Mouse (Mus musculus) thymus, postnatal 14 days (tissue): ENCODE measurements at regions not wholly inside any gene's neighbourhood (a gene's known extent, or its start where the extent isn't known, plus 50 kb on each side); places are given as distances from the start of the nearest gene placed in this dataset.

ENCODE experiments used
- DNase-seq: peaks from one replicate; pipeline ENCODE4 v3.0.0; 2021

DNA sequence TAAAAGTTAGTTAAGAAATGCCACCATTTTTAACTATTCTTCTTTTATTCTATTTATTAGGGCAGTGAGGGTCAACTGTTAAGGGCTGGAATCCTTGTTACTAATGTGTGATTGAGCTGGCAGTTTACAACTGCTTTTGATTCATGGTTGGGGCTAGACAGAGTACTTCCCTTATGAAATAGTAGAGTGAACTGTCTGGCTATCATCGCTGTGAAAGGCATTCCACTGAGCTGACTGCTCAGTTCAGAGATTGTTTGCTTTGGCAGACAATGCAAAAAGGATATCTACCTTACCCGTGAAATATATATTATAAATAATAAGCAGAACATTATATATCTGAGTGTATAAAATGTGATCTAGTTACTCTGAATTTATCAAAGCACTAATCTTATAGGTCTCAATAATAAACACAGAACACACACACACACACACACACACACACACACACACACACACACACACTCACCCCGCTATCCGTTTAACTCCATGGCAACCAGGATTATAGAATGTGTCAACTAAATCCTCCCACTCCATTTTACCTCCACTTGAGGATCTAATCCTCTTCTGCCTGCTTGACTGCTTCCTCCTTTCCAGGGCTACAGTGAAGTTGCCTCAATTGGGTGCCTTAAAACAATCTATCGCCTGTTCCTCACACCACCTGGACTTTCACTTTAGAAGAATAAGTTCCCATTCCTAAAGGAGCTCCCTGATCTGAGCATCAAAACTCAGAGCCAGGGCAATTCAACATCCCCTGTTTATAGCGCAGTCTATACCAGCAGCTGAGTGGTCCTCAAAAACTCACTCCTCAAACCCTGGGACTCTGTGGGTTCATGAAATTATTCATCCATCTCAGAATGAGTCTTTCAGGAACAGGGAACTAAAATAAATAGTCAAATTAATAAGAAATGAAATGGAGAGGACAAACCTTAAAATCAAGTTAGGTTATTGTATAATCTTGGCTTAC is 126.6 kb downstream of the Gm9733 start:
- DNase-seq, result no peak

DNA sequence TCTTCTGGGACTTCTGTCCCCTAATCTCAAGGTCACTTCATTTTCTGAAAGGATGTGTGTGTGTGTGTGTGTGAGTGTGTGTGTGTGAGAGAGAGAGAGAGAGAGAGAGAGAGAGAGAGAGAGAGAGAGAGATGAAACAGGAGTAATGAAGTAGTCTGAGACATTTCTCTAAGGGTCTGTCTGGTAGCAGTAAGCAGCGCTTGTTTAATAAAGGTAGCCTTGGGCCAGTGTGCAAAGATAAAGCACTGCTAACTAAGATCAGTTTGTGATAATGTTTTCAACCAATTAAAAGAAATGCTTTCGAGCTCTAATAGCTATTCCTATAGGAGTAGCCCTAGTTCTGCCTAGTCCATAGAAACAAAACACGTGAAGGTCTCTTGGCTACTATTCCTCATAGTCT is 119.7 kb downstream of the Gm9733 start:
- DNase-seq, result no peak

DNA sequence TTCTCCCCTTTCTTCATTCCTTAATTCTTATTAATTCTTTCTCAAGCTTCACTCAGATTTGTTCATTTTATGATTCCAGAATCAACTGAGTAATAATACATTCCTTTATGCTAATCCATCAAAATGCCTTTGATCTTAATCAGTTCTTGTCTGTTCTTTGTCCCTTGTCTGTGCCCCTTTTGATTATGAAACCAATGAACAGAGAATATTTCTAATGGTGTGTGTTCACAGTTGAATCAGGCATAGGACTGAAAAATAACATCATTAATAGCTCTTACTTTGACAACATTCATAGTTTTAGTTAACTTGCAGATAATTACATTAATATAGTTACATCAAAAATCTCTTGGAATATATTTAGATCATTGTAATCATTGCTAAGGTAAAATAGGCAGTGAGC is 114.5 kb downstream of the Gm9733 start:
- no peak for DNase-seq

DNA sequence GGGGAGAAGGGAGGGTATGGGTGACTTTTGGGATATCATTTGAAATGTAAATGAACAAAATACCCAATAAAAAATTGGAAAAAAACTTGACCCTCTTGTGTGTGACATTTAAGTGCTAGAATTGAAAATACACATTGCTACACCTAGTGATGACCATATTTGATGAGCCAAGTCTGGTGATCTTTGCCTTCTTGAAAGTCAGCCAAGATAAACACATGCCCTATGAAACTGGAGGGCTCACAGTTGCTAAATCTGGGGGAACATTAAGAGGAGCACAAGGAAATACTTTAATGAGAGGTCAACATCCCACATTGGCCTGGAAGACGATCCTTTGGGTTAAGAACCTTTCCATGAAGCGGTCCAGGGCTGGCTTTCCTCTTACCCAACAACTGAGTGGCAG is 112.8 kb downstream of the Gm9733 start:
- no peak for DNase-seq

DNA sequence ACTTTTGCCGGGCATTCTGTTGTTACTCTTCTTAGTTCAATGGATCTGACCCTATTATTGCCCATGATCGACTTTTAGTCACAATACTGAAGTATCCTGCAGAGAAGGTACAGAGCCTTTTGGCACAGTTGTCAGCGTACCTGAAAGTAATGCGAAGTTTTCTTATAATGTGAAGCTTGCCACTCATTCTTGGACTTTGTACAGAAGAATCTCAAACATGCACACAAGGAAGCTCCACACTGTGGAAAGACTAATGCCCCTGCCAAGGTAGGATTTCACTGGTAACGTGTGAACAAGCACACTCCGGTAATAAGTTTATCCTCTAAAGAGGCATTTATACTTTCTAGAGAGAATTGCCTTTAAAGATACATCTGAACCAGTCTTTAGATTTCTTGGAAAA is 108.8 kb downstream of the Gm9733 start:
- DNase-seq, result no peak

DNA sequence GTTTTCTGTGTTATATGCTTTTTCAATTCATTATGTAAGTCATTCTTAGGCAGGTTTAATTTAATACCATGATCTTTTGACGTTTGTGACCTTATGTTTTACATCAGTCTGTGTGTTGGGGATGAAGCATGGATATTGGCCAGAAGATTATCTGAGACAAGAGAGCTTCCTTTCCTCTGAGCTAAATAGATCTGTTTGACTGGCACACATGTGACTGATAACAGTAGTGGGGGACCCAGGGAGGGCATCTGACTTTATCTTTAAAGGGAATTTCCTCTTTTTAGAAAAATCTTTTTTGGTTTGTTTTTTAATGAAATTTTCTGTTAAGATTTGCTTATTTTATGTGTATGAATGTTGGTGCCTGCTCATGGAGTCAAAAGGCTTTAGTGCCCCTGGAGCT is 107.7 kb downstream of the Gm9733 start:
- no peak for DNase-seq

DNA sequence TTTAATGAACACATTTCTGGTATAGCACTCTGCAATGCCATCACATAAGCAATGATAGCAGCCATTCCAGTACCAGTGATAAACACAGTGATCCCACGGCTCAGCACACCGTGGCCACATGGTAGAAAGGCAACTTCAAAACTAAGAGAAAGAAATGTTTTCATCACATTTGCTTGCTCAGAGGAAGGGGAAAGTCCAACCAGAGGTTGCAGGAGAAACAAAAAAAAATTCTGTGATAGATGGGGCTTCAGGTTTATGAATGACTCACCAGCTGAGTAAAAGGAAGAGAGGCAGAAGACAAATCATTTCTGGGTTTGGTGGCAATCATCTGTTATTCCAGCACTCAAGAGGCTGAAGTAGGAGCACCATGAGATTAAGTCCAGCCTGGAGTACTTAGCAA is 103.5 kb downstream of the Gm9733 start:
- no peak for DNase-seq

DNA sequence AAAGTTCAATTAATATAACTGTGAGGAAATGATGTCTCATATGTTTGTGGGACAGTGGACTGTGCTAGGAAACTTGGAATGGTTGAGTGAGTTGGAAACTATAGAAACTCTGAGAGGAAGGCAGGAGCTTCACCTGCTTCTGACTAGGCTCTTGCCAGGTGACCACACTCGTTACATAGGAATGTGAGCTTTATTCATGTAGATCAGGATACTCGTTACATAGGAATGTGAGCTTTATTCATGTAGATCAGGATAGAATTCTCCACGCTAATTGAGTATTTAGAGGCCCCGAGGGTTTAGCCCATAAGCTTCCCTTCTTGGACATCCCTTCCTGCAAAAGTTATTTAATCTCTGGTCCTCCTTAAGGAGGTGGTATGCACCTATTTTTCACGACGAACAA is 101.9 kb downstream of the Gm9733 start:
- no peak for DNase-seq

DNA sequence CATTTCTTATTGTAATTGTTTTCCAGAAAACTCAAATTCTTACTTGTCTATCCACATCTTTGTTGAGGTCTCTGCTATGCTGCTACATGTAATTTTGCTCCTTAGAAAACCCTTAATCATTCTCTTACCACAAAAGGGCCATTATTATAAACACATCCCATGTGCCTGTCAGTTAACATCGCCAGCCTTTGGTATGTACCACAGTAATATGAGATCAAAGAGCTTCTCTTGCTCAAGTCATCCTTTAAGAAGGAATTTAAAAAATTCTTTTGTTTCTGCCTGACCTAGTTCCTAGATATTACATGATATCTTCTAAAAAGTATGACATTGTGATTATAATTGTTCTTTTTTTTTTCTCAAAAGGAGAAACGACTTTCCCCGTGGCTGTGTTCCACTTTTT is 100.7 kb downstream of the Gm9733 start:
- DNase-seq, result no peak

DNA sequence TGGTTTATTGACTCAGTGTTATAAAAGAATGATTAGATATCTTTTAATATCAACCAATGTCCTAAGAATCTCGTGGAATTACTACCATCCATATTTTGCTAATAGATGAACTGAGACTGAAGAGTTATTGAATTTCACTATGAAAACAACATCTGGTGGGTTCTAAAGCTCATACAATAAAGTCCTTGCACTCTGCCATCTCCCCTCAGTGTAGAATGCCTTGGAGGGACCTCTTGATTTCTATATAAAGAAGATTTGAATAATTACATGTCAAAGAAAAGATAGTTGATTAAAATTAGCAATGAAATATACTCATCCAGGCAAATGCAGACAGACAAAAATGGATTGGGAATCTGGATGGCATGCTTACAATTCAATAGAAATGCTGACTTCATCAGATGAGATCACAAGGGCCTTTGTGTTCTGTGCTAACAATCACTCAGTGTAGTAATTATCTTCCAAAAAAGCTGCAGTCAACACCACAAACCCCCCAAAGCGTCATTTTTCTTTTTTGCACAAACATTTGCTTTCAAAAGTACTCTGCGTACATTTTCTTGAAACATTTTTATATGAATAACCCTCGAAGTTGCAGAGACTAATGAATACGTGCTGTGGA is 94.2 kb downstream of the Gm9733 start:
- no peak for DNase-seq

DNA sequence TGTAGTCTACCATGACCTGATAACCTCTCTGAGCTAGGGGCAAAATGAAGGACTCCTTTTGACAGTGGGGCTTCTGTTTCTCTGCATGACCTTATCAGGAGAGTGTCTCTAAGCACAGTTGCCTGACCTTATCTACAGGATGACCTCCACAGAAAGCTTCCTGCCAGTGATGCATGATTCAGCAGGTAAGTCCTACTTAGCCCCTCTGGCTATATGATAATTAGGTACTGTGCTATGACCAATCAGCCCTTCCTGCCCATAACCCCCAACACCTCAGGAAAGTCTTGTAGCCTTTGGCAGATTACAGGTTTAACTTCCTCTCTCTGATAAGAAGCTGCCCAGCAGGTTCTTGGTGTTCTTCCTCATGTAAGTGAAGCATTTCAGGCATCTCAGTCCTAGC is 89.7 kb downstream of the Gm9733 start:
- no peak for DNase-seq

DNA sequence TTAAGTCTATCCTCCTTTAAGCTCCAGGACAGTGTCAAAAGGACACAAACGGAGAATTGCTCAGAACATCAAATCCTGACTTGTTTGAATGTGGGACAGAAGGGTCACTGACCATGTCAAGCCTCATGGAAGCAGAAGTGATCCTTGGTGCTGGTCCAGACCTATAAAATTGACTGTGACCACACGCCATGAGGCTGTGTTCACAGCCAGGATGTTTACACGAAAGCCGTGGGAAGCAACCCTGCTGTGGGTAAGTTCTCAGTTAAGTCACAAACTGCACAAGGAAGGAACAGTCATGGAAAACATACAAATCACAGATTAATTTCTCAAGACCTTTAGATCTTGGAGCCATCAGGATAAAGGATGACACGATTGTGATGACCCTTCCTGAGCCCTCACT is 88.5 kb downstream of the Gm9733 start:
- no peak for DNase-seq

DNA sequence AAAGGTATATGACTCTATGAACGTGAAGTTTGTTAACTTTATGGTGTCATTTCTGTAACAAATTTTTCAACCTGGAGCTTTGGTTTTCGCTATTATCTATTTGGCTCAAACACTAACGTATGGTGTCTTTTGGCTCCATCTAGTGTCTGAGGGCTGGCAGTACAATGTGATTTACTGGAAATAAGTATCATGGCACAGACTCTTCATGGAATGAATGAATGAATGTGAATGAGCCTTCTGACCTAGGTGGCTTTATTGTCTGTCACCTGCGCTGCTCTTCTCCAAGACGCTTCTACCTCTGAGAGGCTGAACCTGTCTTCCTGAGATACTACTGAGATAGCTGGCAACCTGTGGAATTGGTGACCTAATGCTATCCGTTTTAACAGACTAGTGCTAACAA is 87.1 kb downstream of the Gm9733 start:
- peak; percentile 29 for DNase-seq
